Mouse (Mus musculus) frontal cortex, postnatal 10 days (tissue): ENCODE measurements around the gene Itgav.

Experiments used
- DNase-seq, 2 experiments: peaks; one replicate each; pipeline ENCODE4 v3.0.0; 2022; ENCODE audit warnings: low spot score in 2 of 2, mixed read lengths in 1 of 2

Itgav gene

DNA sequence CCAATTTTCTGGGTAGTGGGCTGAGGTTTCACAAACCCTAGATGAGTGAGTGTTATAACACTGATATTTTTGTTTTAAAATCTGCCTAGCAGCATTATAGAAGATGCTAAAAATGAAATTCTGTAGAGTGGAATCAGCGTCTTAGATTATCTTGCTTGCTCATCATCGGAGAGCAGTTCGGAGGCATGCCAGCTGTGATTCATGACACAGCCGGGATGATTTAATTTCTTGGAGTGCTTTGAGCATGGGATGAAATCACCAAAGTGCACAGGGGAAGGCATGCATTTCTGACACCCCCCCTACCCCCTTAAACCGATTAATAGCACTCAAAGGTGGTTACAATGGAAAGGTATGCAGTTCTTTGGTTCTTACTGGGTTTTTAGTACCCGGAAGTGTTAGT is 89.8 kb downstream of the Itgav start:
- peak; percentile 32 to 33 for DNase-seq

GRCm38 (mm10) chr2:83816147-83816546 is 92.0 kb downstream of the Itgav start:
- no peak for DNase-seq

DNA sequence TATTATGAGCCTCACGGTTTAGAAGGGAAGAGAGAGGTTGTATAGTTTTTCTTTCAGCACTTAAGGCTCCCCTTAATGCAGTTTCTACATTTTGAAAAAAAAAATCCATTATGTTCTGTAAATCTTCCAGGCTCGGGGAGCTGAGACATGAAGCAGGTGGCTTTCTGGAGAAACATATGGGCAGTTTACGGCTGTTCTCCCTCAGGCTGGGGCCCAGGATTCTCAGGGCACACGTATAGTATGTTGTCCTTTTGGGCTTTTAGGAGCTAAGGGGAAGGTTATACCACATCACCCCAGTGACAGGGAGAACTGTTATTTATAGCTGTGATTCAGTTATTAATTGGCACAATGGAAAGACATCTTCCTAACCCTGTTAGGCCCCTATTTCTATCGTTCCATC is 101.0 kb downstream of the Itgav start:
- DNase-seq: no peak

DNA sequence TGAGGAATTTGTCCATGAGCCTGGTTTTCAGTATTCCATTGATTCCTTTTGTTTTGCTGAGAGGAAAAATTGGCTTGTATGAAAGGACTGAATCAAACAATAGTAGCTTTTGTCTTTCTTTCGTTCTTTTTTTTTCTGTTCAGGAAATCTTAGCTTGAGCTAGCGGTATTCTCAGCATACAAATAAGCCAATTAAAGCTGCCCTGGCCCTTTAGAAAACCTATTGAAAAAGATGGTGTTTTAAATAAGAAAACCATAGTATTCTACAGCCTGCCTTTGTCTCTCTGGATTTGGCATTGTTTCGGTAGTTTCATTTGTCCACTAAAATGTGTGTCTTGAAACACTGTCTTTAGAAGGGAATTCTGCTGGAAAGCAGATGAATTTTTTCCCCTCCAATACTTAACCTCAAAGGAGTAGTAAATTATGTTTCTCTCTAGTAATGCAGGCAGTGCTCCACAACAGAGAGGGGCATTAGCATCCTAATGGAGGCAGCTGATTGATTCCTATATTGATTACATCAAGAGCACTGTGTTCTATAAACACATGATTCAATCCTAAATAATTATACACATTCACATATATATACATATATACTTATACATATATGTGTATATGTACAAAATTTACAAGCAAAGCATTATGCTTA is 104.8 kb downstream of the Itgav start:
- no peak for DNase-seq

DNA sequence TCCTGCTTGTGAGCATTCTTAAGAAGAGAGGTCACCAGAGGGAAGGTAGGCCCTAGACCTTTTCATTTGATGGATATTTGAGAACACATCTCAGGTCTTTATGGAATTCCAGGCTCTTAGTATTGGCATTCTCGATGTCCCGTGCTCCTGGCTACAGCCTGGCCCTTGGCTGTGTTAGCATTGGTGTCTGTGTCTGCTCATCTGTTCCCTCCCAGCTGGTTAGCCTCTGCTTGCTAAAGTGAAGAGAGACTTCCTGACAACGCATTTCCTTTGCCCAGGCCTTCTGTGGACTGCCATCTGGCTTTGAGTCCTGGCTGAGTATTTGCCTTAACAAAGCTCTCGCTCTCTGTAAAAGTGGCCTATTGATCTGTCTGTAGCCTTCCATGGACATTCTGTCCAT is 108.7 kb downstream of the Itgav start:
- no peak for DNase-seq

GRCm38 (mm10) chr2:83835313-83836070 is 111.3 kb downstream of the Itgav start:
- DNase-seq: no peak

- DNase-seq: no peak
Observed at GRCm38 (mm10) chr2:83848495-83848894, 124.3 kb downstream of the Itgav start.

DNA sequence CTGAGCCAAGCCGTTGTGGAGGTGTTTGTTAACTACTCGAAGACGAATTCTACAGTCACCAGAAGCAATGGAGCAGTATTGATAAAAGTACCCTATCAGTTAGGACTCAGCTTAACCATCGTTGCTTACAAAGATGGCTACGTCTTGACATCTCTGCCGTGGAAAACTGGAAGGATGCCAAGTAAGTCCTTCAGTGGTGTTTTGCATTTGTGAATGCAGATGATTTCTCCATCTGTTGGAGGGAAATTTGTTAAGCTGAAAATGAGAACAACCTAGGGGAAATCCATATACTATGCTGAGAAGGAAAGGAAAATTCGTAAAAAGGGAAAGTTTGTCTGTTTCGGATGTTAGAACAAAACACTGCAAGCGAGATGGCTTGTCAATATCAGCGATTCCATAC is 129.2 kb downstream of the Itgav start:
- DNase-seq: no peak

DNA sequence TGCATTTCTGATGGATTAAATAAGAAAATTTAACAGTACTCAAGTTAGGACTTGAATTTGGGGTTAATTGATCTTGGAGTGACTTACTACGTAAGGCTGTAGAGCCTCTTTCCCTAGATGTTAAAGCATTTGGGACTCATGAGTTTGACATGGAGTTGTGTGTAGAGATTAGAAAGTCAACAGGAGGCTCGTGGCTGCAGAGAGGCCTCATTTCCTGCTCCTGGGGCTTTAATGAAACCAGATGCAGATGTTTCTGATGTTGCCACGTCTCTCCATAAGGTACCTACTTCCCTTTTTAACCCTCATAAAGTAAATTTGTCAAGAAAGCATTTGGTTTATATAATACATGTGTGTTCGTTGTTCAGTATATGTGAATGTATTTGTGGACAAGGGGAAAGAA is 132.0 kb downstream of the Itgav start:
- no peak for DNase-seq
